Comparison of ENCODE assay signal across 21 mouse cellular contexts in the genomic region with DNA sequence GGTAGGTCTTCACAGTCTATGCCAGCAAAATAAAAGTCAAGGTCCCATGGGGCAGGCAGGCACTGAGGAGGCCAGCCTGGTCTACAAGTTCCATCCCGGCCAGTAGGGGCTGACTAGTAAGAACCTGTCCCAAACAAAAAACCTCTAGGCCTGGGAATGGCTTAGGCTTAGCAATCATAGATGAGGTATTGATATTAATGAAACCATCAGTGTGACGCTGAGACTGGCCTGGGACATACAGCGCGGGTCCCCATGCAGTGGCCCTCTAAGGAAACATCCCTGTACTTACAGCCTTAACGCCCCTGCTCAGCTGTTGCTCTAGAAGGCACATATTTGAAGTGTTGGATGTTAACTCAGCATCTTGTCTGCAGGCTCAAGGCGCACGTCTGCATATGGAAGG. TPM values are rescaled to one million over a fixed set of nuclear protein-coding genes. Genes with fewer than 3 reads are reported as not detected.
DNase-seq lines count a peak whose midpoint lies in the region; ATAC-seq and TF ChIP-seq lines count a peak whose summit lies in the region.
"Had no signal": no experiment of that assay in that cellular context is flagged by ENCODE, and none has a peak within 500 bp of the region (broad histone marks: within the 10 kb centered on the region; RNA-seq: fewer than 3 reads in every experiment).

No protein-coding gene starts in this region.

- peak; percentile 34 for DNase-seq in adrenal gland, postnatal 14 days
- no peak for DNase-seq in adrenal gland, postnatal 10 days
- DNase-seq in liver, adult 2 months (ENCODE audit: extremely low read depth, low read depth, low spot score) = peak; percentile 63
- peak; percentile 50 for DNase-seq in NIH3T3 (ENCODE audit: low read depth)
- no peak for DNase-seq in stomach, postnatal 0 days (ENCODE audit: low spot score)
- DNase-seq: cerebellum, adult 8-10 months; cerebellum, postnatal 36 days; heart, postnatal 36 days; kidney, postnatal 25 days; liver; lung, postnatal 10 days had no signal

- TF ChIP-seq CTCF in liver, adult 2 months (IDR thresholded peaks at IDR 0.05; ENCODE audit: low read depth, low read length) = no peak; the same call in 1 of the 2 replicates
- TF ChIP-seq CTCF in stomach, postnatal 0 days (IDR thresholded peaks at IDR 0.05; ENCODE audit: low read depth) = no peak

- WGBS in liver, adult 2 months = 64% methylated on average over 7 of the region's 7 CpGs
- 91% methylated on average over 7 of the region's 7 CpGs for WGBS in liver, embryonic 12.5 days (ENCODE audit: insufficient replicate concordance)
- 81% methylated on average over 7 of the region's 7 CpGs for WGBS in stomach, postnatal 0 days
- WGBS in hindbrain, embryonic 13.5 days = 92% methylated on average over 7 of the region's 7 CpGs

- peaks cover 45% of the 10 kb centered on the region for H3K36me3 ChIP-seq in liver, adult 2 months (ENCODE audit: control insufficient read depth, insufficient read depth, low read length)
- peaks cover 4% of the 10 kb centered on the region for H3K36me3 ChIP-seq in liver, embryonic 12.5 days
- no peaks in the 10 kb centered on the region; the same call in 1 of the 2 replicates for H3K36me3 ChIP-seq in stomach, postnatal 0 days (ENCODE audit: control insufficient read depth, insufficient read depth, low read length)
- H3K36me3 ChIP-seq in hindbrain, embryonic 13.5 days = no peaks in the 10 kb centered on the region
- H3K36me3 ChIP-seq: embryonic facial prominence, embryonic 12.5 days; forebrain, embryonic 10.5 days; forebrain, embryonic 15.5 days; hindbrain, embryonic 12.5 days; midbrain, embryonic 12.5 days; neural tube, embryonic 13.5 days had no signal

- H3K4me3 ChIP-seq in liver, adult 2 months (ENCODE audit: insufficient read depth, low read depth, low read length) = no peak overlapping the region
- H3K4me3 ChIP-seq in liver, embryonic 12.5 days = no peak overlapping the region
- H3K4me3 ChIP-seq in stomach, postnatal 0 days (ENCODE audit: low read depth, low read length) = no peak overlapping the region
- no peak overlapping the region for H3K4me3 ChIP-seq in hindbrain, embryonic 13.5 days
- H3K4me3 ChIP-seq: embryonic facial prominence, embryonic 12.5 days; forebrain, embryonic 10.5 days; forebrain, embryonic 15.5 days; hindbrain, embryonic 12.5 days; midbrain, embryonic 12.5 days; neural tube, embryonic 13.5 days had no signal

- H3K4me1 ChIP-seq in liver, adult 2 months (ENCODE audit: control insufficient read depth, insufficient read depth, low read length) = peaks cover 43% of the 10 kb centered on the region
- peaks cover 26% of the 10 kb centered on the region for H3K4me1 ChIP-seq in liver, embryonic 12.5 days
- H3K4me1 ChIP-seq in stomach, postnatal 0 days (replicated peaks; ENCODE audit: control insufficient read depth, insufficient read depth) = peaks cover 4% of the 10 kb centered on the region; the same call in 1 of the 2 replicates
- H3K4me1 ChIP-seq in hindbrain, embryonic 13.5 days (replicated peaks) = peaks cover 7% of the 10 kb centered on the region; the same call in 1 of the 2 replicates

- H3K9me3 ChIP-seq in liver, embryonic 12.5 days (replicated peaks) = no peaks in the 10 kb centered on the region
- H3K9me3 ChIP-seq in stomach, postnatal 0 days (ENCODE audit: control insufficient read depth, low read length) = no peaks in the 10 kb centered on the region
- no peaks in the 10 kb centered on the region for H3K9me3 ChIP-seq in hindbrain, embryonic 13.5 days
- H3K9me3 ChIP-seq: embryonic facial prominence, embryonic 12.5 days; forebrain, embryonic 10.5 days; forebrain, embryonic 15.5 days; hindbrain, embryonic 12.5 days; midbrain, embryonic 12.5 days; neural tube, embryonic 13.5 days had no signal

- no peaks in the 10 kb centered on the region for H3K27me3 ChIP-seq in liver, adult 2 months (ENCODE audit: control insufficient read depth, insufficient read depth, low read length)
- H3K27me3 ChIP-seq in liver, embryonic 12.5 days (replicated peaks) = no peaks in the 10 kb centered on the region
- no peaks in the 10 kb centered on the region for H3K27me3 ChIP-seq in stomach, postnatal 0 days (ENCODE audit: control insufficient read depth, insufficient read depth, low read length)
- no peaks in the 10 kb centered on the region for H3K27me3 ChIP-seq in hindbrain, embryonic 13.5 days
- H3K27me3 ChIP-seq: embryonic facial prominence, embryonic 12.5 days; forebrain, embryonic 15.5 days; hindbrain, embryonic 12.5 days; neural tube, embryonic 13.5 days had no signal

- H3K9ac ChIP-seq in liver, adult 2 months (ENCODE audit: low read depth, low read length) = peak overlapping the region; percentile 52
- H3K9ac ChIP-seq in liver, embryonic 12.5 days = no peak overlapping the region
- H3K9ac ChIP-seq in stomach, postnatal 0 days (ENCODE audit: low read length) = no peak overlapping the region
- no peak overlapping the region for H3K9ac ChIP-seq in hindbrain, embryonic 13.5 days
- H3K9ac ChIP-seq: embryonic facial prominence, embryonic 12.5 days; forebrain, embryonic 15.5 days; hindbrain, embryonic 12.5 days; midbrain, embryonic 12.5 days; neural tube, embryonic 13.5 days had no signal

- H3K4me2 ChIP-seq in liver, embryonic 12.5 days = no peak overlapping the region
- no peak overlapping the region for H3K4me2 ChIP-seq in stomach, postnatal 0 days (replicated peaks; ENCODE audit: low read depth)
- H3K4me2 ChIP-seq in hindbrain, embryonic 13.5 days = no peak overlapping the region
- H3K4me2 ChIP-seq: embryonic facial prominence, embryonic 12.5 days; forebrain, embryonic 15.5 days; heart, embryonic 11.5 days; hindbrain, embryonic 12.5 days; midbrain, embryonic 12.5 days; neural tube, embryonic 13.5 days had no signal

- TF ChIP-seq POLR2A in liver, adult 2 months (IDR thresholded peaks at IDR 0.05; ENCODE audit: extremely low read depth, insufficient read depth, low read length) = no peak

- H3K27ac ChIP-seq in liver, adult 2 months (replicated peaks; ENCODE audit: insufficient read depth, low read depth, low read length) = peak overlapping the region; percentile 75
- H3K27ac ChIP-seq in liver, embryonic 12.5 days = no peak overlapping the region
- H3K27ac ChIP-seq in stomach, postnatal 0 days (replicated peaks) = peak overlapping the region; percentile 25; the same call in 1 of the 2 replicates
- H3K27ac ChIP-seq in hindbrain, embryonic 13.5 days = no peak overlapping the region
- H3K27ac ChIP-seq: embryonic facial prominence, embryonic 12.5 days; forebrain, embryonic 10.5 days; forebrain, embryonic 15.5 days; hindbrain, embryonic 12.5 days; midbrain, embryonic 12.5 days; neural tube, embryonic 13.5 days had no signal

- no peak for ATAC-seq in liver, embryonic 12.5 days
- ATAC-seq in stomach, postnatal 0 days (ENCODE audit: low FRiP score, low TSS enrichment) = no peak
- ATAC-seq in hindbrain, embryonic 13.5 days (ENCODE audit: low FRiP score) = no peak
- ATAC-seq: forebrain, embryonic 15.5 days; intestine, postnatal 0 days had no signal

- H3K79me2 ChIP-seq in liver, adult 2 months (ENCODE audit: control insufficient read depth, insufficient read depth, low read length) = no peaks in the 10 kb centered on the region

- no peak for TF ChIP-seq EP300 in stomach, postnatal 0 days (optimal IDR thresholded peaks at IDR 0.05)

RNA-seq across cellular contexts. Expression of a gene that starts 46.2 kb away (rescaled TPM):
- 26.0 and 34.5 TPM in 2 replicates for total RNA-seq in adrenal gland, postnatal 14 days (2021)
- total RNA-seq in adrenal gland, postnatal 10 days (2021) = 10 to 100 TPM; 29.0 to 34.8 TPM
- 5.2 and 5.9 TPM in 2 replicates for total RNA-seq in liver, adult 2 months (2014; rRNA removed)
- 10.3 and 14.2 TPM in 2 replicates for polyA plus RNA-seq in liver, adult 2 months (2012; rRNA removed)
- 22.1 and 24.2 TPM in 2 replicates for polyA plus RNA-seq in liver, embryonic 12.5 days (2016; fragmentation: Nextera tagmentation; extraction: Ambion mirVana)
- polyA plus RNA-seq in stomach, postnatal 0 days (2015; fragmentation: Nextera tagmentation; extraction: Ambion mirVana) = 13.8 and 18.8 TPM in 2 replicates
- polyA plus RNA-seq in hindbrain, embryonic 13.5 days (2015; fragmentation: Nextera tagmentation; extraction: Ambion mirVana) = 17.5 and 19.3 TPM in 2 replicates

RNA-seq across cellular contexts. Expression of a gene that starts 48.7 kb away (rescaled TPM):
- 14.7 and 16.5 TPM in 2 replicates for total RNA-seq in adrenal gland, postnatal 14 days (2021)
- total RNA-seq in adrenal gland, postnatal 10 days (2021) = 10 to 100 TPM; 13.4 to 14.2 TPM
- total RNA-seq in liver, adult 2 months (2014; rRNA removed) = 8.6 and 13.0 TPM in 2 replicates
- polyA plus RNA-seq in liver, adult 2 months (2012; rRNA removed) = 52.8 and 57.7 TPM in 2 replicates
- 7.5 and 7.7 TPM in 2 replicates for polyA plus RNA-seq in liver, embryonic 12.5 days (2016; fragmentation: Nextera tagmentation; extraction: Ambion mirVana)
- 2.9 and 3.2 TPM in 2 replicates for polyA plus RNA-seq in stomach, postnatal 0 days (2015; fragmentation: Nextera tagmentation; extraction: Ambion mirVana)
- 2.6 and 2.8 TPM in 2 replicates for polyA plus RNA-seq in hindbrain, embryonic 13.5 days (2015; fragmentation: Nextera tagmentation; extraction: Ambion mirVana)

RNA-seq across cellular contexts. Expression of a gene that starts 57.7 kb away (rescaled TPM):
- total RNA-seq in adrenal gland, postnatal 14 days (2021) = 87.4 and 92.1 TPM in 2 replicates
- total RNA-seq in adrenal gland, postnatal 10 days (2021) = 10 to 100 TPM; 86.7 to 96.5 TPM
- 28.9 and 35.9 TPM in 2 replicates for total RNA-seq in liver, adult 2 months (2014; rRNA removed)
- polyA plus RNA-seq in liver, adult 2 months (2012; rRNA removed) = 40.9 and 46.6 TPM in 2 replicates
- polyA plus RNA-seq in liver, embryonic 12.5 days (2016; fragmentation: Nextera tagmentation; extraction: Ambion mirVana) = 38.3 and 39.7 TPM in 2 replicates
- polyA plus RNA-seq in stomach, postnatal 0 days (2015; fragmentation: Nextera tagmentation; extraction: Ambion mirVana) = 38.1 and 40.9 TPM in 2 replicates
- 67.6 and 72.4 TPM in 2 replicates for polyA plus RNA-seq in hindbrain, embryonic 13.5 days (2015; fragmentation: Nextera tagmentation; extraction: Ambion mirVana)

Comparison
In these comparisons a context has a peak if more than half of its experiments do, and no peak if none do; other contexts are left out.
1. DNase-seq: peak in adrenal gland, postnatal 14 days (single experiment), liver, adult 2 months (single experiment) and NIH3T3 (single experiment); none in adrenal gland, postnatal 10 days (single experiment) and stomach, postnatal 0 days (single experiment).
2. H3K27ac ChIP-seq: peak in liver, adult 2 months (single experiment) and stomach, postnatal 0 days (single experiment); none in liver, embryonic 12.5 days (single experiment) and hindbrain, embryonic 13.5 days (single experiment).